Mouse (Mus musculus): ENCODE results near the gene Cttnbp2.

Gene Cttnbp2

DNA sequence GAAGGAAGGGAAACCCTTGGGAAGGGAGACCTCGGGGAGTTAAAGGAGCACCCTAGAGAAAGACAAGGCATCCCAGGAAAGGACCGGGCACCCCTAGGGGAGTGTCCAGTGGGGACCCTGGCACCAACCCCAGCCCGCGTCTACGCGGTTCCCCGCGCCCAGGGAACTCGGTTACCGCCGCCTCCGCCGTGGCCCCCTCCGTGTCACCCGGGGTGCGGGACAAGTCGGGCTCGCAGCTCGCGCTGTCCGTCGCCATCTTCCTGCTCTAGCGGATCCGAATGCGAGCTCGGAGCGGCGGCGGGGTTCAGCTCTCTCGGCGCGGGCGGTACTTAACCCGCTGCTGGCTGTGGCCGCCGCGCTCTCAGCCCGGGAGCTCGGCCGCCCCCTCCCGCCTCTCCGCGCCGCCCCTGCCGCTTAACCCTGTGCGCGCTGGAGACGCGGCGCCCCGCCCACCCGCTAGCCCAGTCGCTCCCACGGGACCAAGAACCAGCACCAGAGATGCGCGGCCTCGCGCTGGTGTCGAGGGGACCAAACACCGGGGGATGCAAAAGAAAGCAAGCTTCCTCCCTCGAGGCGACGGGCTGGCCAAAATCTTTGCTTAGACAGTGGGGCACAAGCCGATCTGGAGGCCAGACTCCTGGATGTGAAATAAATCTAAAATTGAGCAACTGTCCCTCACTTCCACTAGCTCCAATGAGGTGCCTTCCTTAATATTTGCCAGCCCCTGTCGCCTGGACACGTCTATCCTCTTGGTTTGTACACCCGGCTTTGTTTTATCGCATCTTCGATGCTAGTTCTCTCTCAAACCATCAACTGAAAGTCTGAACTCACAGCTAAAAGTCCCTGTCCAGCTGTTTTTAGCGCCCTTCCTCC, at the start of gene Cttnbp2:
Gene Cttnbp2 (minus strand): TSS at position 364 of the 873 bp plus-strand sequence.
- DNase-seq (ENCODE audit: low spot score in 2 of 2) = peak; percentile 40 to 65

DNA sequence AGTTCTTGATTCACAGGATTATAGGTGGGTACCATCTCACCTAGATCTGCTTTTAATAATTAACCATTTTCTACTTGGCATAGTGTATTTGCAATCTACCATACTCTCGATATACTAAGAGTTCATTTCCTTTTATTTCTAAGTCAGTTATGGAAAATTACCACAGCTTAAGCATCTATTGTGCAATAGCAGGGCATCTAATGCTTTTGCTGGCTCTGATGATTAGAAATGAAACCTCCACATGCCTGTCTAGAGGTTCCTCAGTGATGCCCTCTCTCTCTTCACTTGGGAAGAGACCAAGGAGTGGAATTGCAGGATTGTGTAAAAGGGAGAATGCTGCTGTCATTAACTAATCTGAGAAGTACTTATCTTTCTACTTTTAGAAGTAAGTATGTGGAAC, 44.4 kb upstream of the Cttnbp2 start:
- no peak for DNase-seq (ENCODE audit: low spot score in 2 of 2)

GRCm38 (mm10) chr6:18547516-18548465, 33.1 kb upstream of the Cttnbp2 start:
- DNase-seq (ENCODE audit: low spot score in 2 of 2) = no peak

- no peak for DNase-seq (ENCODE audit: low spot score in 2 of 2)
Measured at GRCm38 (mm10) chr6:18543878-18544277, 29.2 kb upstream of the Cttnbp2 start.

GRCm38 (mm10) chr6:18540396-18540795, 25.8 kb upstream of the Cttnbp2 start:
- DNase-seq (ENCODE audit: low spot score in 2 of 2) = no peak

DNA sequence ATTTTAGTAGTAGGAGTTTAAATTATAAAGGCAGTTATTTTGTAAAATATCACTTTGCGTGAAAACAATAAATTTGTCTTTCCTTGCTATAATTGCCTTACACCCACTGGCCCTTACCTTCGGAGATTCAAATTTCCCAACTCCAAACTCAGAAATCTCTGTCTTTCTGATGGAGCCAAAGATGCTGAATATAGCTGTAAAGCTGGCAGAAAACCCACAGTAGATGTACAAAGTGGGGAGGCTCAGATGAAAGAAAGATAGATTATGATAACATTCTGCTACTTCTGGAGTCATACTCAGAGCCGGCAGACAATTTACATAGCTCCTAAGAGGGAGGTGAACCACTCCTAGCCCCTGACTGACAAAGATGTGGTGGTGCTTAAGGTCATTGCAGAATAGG, 15.8 kb upstream of the Cttnbp2 start:
- no peak for DNase-seq (ENCODE audit: low spot score in 2 of 2)

GRCm38 (mm10) chr6:18517626-18518025, 3.0 kb upstream of the Cttnbp2 start:
- DNase-seq (ENCODE audit: low spot score in 2 of 2) = no peak

- peak in 1 of 2 experiments; percentile 8 for DNase-seq (ENCODE audit: low spot score in 2 of 2)
Measured at GRCm38 (mm10) chr6:18513611-18514473, 801 bp downstream of the Cttnbp2 start.

DNA sequence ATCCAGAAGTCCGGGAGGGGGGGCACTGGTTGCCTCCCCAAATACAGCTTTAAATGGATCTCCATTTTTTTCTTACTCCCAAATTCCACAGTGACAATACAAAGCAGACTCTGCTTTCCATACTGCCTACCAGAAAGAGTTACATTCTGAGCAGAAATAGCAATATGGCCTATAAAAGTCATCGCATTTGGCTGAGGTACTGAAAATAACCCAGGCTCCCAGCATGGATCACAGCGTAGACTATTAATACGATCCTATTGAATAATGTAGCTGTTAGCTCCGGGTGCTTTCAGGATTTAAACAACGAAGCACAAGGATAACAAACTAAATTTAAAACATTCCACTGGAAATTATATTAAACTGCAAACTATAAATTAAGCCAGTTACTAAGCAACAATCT, 2.8 kb downstream of the Cttnbp2 start:
- no peak for DNase-seq (ENCODE audit: low spot score in 2 of 2)

GRCm38 (mm10) chr6:18508036-18508435, 6.6 kb downstream of the Cttnbp2 start:
- no peak for DNase-seq (ENCODE audit: low spot score in 2 of 2)

DNA sequence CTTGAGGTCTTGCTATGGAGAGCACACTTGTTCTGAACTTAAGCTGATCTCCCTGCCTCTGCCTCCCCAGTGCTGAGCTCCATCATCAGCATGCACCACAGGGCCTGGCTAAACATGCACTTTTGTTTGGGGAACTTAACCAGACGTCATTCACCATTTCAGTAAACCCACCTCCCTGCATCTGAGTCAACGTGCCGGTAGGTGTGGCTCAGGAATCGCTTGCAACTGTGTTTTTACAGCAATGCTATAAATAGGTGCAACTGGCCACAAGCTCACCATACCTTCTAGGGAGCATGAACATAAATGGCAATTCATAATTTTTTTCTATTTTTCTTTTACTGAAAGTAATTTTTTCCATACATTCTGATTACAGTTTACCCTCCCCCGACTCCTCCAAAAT, 14.8 kb downstream of the Cttnbp2 start:
- DNase-seq (ENCODE audit: low spot score in 2 of 2) = no peak

DNA sequence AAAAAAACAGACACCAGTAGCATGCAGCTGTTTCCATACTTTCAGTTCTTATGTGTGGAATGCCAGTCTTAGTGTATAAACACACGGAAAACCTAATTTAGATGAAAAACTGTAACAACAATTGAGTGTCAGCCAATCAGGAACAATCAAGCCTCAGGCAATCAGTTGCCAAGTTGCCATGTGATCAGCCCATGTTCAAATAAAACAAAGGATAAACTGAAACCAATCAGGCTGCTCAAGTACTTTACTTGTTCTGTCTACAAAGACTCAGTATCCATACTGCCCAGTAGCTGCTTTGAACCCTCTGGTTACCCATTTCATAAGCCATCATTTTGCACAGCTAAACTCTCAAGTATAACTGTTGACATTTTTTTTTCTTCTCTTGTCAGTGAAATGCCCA, 21.7 kb downstream of the Cttnbp2 start:
- DNase-seq (ENCODE audit: low spot score in 2 of 2) = no peak

GRCm38 (mm10) chr6:18492248-18492901, 22.3 kb downstream of the Cttnbp2 start:
- no peak for DNase-seq (ENCODE audit: low spot score in 2 of 2)

DNA sequence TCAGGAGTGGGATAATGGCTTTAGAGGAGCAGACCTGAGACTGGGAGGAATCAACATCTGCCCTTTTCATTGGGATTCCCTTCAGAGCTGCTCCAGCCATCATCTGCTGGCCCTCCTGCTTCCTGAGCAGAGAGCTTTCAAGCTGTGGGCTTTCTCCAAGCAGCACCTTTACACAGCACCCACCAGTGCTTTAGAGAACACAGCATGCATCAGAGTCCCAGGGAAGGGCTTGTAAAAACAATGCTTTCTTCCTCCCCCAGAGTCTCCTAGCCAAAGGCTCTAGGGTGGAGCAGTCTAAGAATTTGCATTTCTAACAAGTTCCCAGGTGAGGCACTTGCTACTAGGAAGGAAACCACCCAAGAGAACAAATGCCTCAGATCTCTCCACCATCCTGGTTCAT, 29.6 kb downstream of the Cttnbp2 start:
- no peak for DNase-seq (ENCODE audit: low spot score in 2 of 2)

DNA sequence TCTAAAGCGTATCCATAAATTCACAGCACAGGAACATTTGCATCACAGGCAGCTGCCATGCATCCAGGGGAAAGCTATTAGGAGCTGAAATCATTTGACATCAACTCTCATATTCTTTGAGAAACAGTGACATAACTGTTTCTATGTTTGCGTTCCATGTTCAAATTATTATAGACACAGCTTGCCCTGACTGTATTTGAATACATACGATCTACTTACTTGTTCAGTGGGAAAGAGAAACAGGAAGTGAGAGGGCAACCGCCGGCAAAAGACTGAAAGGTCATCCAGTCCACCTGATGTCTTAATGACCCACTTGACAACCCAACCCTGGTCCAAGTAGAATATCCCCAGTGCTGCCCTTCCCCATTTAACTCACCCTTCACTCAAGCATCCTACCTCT, 30.6 kb downstream of the Cttnbp2 start:
- DNase-seq (ENCODE audit: low spot score in 2 of 2) = no peak

GRCm38 (mm10) chr6:18482546-18482945, 32.1 kb downstream of the Cttnbp2 start:
- DNase-seq (ENCODE audit: low spot score in 2 of 2) = no peak

DNA sequence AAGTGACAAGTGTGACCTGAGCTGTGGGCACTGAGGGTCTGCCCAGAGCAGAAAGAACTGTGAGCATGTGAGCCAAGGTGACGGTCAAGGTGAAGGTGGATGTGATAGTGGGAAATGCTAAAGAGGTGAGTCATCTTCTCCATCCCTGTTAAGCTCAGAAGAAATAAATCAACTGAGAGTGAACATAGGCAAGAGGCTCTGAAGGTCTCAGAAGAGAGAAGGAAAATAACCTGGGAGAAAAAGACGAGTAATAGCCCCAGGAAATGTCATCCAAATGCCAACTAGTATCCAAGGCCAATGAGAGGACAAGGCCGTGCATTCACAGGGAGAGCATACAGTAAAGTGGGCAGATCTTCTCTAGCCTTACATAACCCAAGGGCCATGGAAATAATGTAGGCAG, 32.9 kb downstream of the Cttnbp2 start:
- DNase-seq (ENCODE audit: low spot score in 2 of 2) = no peak

DNA sequence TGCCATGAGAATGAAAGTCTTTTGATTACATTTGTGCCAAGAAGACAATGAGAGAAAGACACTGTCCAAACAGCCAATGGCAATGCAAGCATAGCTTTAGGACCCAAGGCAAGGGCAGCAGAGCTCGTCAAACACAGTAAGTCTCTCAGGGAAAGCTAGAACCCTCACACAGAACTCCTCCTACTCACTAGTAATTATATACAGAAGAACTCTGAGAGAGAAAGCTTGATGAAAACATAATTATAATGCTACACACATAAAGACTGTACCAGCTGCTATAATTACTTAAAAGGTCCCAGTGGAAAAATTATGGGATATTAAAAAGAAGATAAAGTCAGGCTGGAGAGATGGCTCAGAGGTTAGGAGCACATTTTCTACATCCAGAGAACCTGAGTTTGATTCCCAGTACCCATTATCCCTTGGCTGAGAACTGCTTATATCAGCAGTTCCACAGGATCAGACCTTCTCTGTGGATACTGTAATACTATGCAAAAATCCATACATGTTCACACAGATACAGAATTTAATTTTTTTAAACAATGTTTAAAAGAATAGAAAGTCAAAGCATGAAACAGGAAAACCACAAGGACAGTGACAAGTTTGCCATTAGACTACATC, 37.2 kb downstream of the Cttnbp2 start:
- DNase-seq (ENCODE audit: low spot score in 2 of 2) = no peak

DNA sequence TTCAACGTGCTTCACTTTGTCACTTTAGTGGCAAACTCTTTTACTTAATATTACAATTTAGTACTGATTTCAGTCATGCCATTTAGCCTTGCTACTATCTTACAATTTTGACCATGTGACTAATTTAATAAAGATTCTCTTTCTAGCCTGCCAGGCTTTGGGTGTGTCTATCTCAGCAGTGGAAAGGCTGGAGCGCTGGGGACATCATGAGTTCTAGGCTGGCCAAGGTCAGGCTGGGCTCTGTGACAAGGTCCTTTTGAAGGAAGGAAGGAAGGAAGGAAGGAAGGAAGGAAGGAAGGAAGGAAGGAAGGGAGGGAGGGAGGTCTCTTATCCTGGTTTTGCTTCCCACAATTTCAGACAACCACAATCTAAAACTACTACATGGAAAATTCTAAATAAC, 39.7 kb downstream of the Cttnbp2 start:
- DNase-seq (ENCODE audit: low spot score in 2 of 2) = no peak

DNA sequence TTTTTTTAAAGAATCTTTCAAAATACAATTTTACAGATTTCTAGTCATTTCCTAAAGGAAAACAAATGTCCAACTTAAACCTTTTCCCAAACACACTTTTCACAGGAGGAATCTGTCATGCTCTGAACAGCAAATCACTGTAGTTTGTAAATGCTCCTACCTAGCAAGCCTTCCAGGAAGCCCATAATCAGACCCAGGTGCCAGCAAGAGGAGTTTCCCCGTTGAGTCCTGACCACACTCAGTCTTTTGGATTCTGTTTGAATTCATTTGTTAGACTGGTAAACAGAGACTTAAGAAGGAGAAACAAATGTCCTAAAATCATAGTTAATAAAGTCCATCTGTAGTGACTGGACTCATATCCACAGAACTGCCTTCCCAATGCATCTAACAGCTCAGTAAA, 40.1 kb downstream of the Cttnbp2 start:
- DNase-seq (ENCODE audit: low spot score in 2 of 2) = no peak

GRCm38 (mm10) chr6:18469206-18469605, 45.4 kb downstream of the Cttnbp2 start:
- DNase-seq (ENCODE audit: low spot score in 2 of 2) = no peak
